Mouse (Mus musculus) myocyte (in vitro differentiated cells): ENCODE measurements around the gene Tnpo3. TPM values are rescaled to one million over a fixed set of nuclear protein-coding genes. Genes with fewer than 3 reads are reported as not detected.

Source experiments
- H3K27me3 ChIP-seq: one replicate; pipeline ENCODE4 v1.6.1; 2011; ENCODE audit not compliant: control insufficient read depth, insufficient read depth, insufficient read length
- H3K36me3 ChIP-seq: one replicate; pipeline ENCODE4 v1.6.1; 2011; ENCODE audit not compliant: control insufficient read depth, insufficient read depth
- H3K4me2 ChIP-seq: one replicate; pipeline ENCODE4 v1.6.1; 2011; ENCODE audit warnings: low read depth, control low read depth
- H3K4me3 ChIP-seq: one replicate; pipeline ENCODE4 v1.5.1; 2011; ENCODE audit warnings: mild to moderate bottlenecking, control low read depth, moderate library complexity
- H3K79me2 ChIP-seq: one replicate; pipeline ENCODE4 v1.6.1; 2011; ENCODE audit not compliant: control insufficient read depth, insufficient read depth
- H3ac ChIP-seq: one replicate; pipeline ENCODE4 v1.6.1; 2011; ENCODE audit not compliant: control insufficient read depth, insufficient read length
- CEBPB ChIP-seq: IDR thresholded peaks from 2 replicates; pipeline ENCODE4 v1.6.1; 2011; ENCODE audit warnings: mild to moderate bottlenecking, moderate library complexity; ENCODE audit not compliant: poor library complexity, insufficient read depth, severe bottlenecking
- E2F4 ChIP-seq: IDR thresholded peaks from one replicate; pipeline ENCODE4 v1.6.1; 2011; ENCODE audit warnings: mild to moderate bottlenecking, control low read depth, moderate library complexity; ENCODE audit not compliant: insufficient read depth
- MAX ChIP-seq: IDR thresholded peaks from one replicate; pipeline ENCODE4 v1.6.1; 2011; ENCODE audit warnings: low read depth, mild to moderate bottlenecking, control low read depth
- MYOD1 ChIP-seq, 3 experiments: IDR thresholded peaks; one replicate each; pipeline ENCODE4 v1.6.1; 2011; ENCODE audit warnings: control low read depth in 2 of 3, low read depth in 2 of 3, mild to moderate bottlenecking in 2 of 3, moderate library complexity in 1 of 3; ENCODE audit not compliant: insufficient read length in 2 of 3, control insufficient read depth in 1 of 3
- MYOG ChIP-seq, 3 experiments: IDR thresholded peaks; one replicate each; pipeline ENCODE4 v1.6.1; 2011; ENCODE audit warnings: control low read depth in 2 of 3, low read depth in 2 of 3, mild to moderate bottlenecking in 2 of 3; ENCODE audit not compliant: insufficient read length in 2 of 3, control insufficient read depth in 1 of 3, insufficient read depth in 1 of 3
- POLR2A ChIP-seq: IDR thresholded peaks from one replicate; pipeline ENCODE4 v1.6.1; 2011; ENCODE audit warnings: low read depth, mild to moderate bottlenecking, control low read depth, moderate library complexity; ENCODE audit not compliant: insufficient read length
- POLR2AphosphoS2 ChIP-seq: IDR thresholded peaks from one replicate; pipeline ENCODE4 v1.6.1; 2011; ENCODE audit warnings: low read depth, control low read depth; ENCODE audit not compliant: insufficient read length
- REST ChIP-seq: IDR thresholded peaks from one replicate; pipeline ENCODE4 v1.6.1; 2011; ENCODE audit warnings: mild to moderate bottlenecking, control low read depth, moderate library complexity; ENCODE audit not compliant: insufficient read depth, insufficient read length
- SRF ChIP-seq: IDR thresholded peaks from one replicate; pipeline ENCODE4 v1.6.1; 2011; ENCODE audit warnings: low read depth; ENCODE audit not compliant: control insufficient read depth, insufficient read length
- TCF12 ChIP-seq: IDR thresholded peaks from one replicate; pipeline ENCODE4 v1.6.1; 2011; ENCODE audit warnings: mild to moderate bottlenecking, control low read depth; ENCODE audit not compliant: poor library complexity, insufficient read depth, severe bottlenecking
- TCF3 ChIP-seq: IDR thresholded peaks from one replicate; pipeline ENCODE4 v1.6.1; 2011; ENCODE audit warnings: low read depth, control low read depth; ENCODE audit not compliant: insufficient read length
- USF1 ChIP-seq: IDR thresholded peaks from one replicate; pipeline ENCODE4 v1.6.1; 2011; ENCODE audit warnings: low read depth, mild to moderate bottlenecking, control low read depth, moderate library complexity
- polyA plus RNA-seq: library from polyadenylated mRNA; unstranded; fragments of >200 nt; fragmentation: generic; extraction: Trizol; gene quantifications from one replicate; pipeline ENCODE4 v1.2.1, GENCODE M21; 2012; ENCODE audit warnings: missing spikeins

The Tnpo3 gene
- polyA plus RNA-seq, 1 experiment = 25.6 TPM

GRCm38 (mm10) chr6:29637397-29638373, 28.0 kb upstream of the Tnpo3 start:
- no peaks in the 10 kb centered on the region for H3K36me3 ChIP-seq
- H3K79me2 ChIP-seq = no peaks in the 10 kb centered on the region
- H3K4me3 ChIP-seq = no peak overlapping the region
- no peak overlapping the region for H3K4me2 ChIP-seq
- H3K27me3 ChIP-seq = peaks cover 25% of the 10 kb centered on the region
- no peak overlapping the region for H3ac ChIP-seq
- TF ChIP-seq MAX (no peak), MYOD1 (IDR thresholded peaks at IDR 0.05; ENCODE audit: control insufficient read depth in 1 of 3, insufficient read length in 2 of 3, low read depth in 2 of 3) (peak in 1 of 3 experiments; percentile 5), MYOG (IDR thresholded peaks at IDR 0.05; ENCODE audit: control insufficient read depth in 1 of 3, insufficient read depth in 1 of 3, insufficient read length in 2 of 3, low read depth in 2 of 3) (peak in 1 of 3 experiments; percentile 51)

- H3K4me2 ChIP-seq = no peak overlapping the region
- H3K36me3 ChIP-seq = no peaks in the 10 kb centered on the region
- H3ac ChIP-seq = no peak overlapping the region
- H3K4me3 ChIP-seq = no peak overlapping the region
- H3K79me2 ChIP-seq = no peaks in the 10 kb centered on the region
- TF ChIP-seq TCF3 (no peak), POLR2A (no peak), SRF (no peak), USF1 (no peak), TCF12 (no peak), CEBPB (no peak), REST (no peak), MYOD1 (IDR thresholded peaks at IDR 0.05; ENCODE audit: control insufficient read depth in 1 of 3, insufficient read length in 2 of 3, low read depth in 2 of 3) (no peak), MAX (no peak), POLR2AphosphoS2 (no peak), E2F4 (no peak), MYOG (IDR thresholded peaks at IDR 0.05; ENCODE audit: control insufficient read depth in 1 of 3, insufficient read depth in 1 of 3, insufficient read length in 2 of 3, low read depth in 2 of 3) (no peak)
- H3K27me3 ChIP-seq = peaks cover 24% of the 10 kb centered on the region
These were observed 26.8 kb upstream of the Tnpo3 start for GRCm38 (mm10) chr6:29636322-29637092.

- Histone ChIP-seq H3K36me3 (no peaks in the 10 kb centered on the region), H3K27me3 (peaks cover 24% of the 10 kb centered on the region), H3K4me3 (no peak overlapping the region), H3K4me2 (no peak overlapping the region), H3ac (no peak overlapping the region), H3K79me2 (no peaks in the 10 kb centered on the region)
- TF ChIP-seq MYOG (IDR thresholded peaks at IDR 0.05; ENCODE audit: control insufficient read depth in 1 of 3, insufficient read depth in 1 of 3, insufficient read length in 2 of 3, low read depth in 2 of 3) = no peak
- TF ChIP-seq MAX = no peak
- TF ChIP-seq REST = no peak
- no peak for TF ChIP-seq TCF3
- TF ChIP-seq USF1 = no peak
- TF ChIP-seq CEBPB = no peak
- no peak for TF ChIP-seq POLR2A
- no peak for TF ChIP-seq SRF
- TF ChIP-seq E2F4 = no peak
- TF ChIP-seq POLR2AphosphoS2 = no peak
- TF ChIP-seq MYOD1 (IDR thresholded peaks at IDR 0.05; ENCODE audit: control insufficient read depth in 1 of 3, insufficient read length in 2 of 3, low read depth in 2 of 3) = no peak
- TF ChIP-seq TCF12 = no peak
These were observed 24.9 kb upstream of the Tnpo3 start for GRCm38 (mm10) chr6:29634537-29634936.

- Histone ChIP-seq H3K36me3 (no peaks in the 10 kb centered on the region), H3K27me3 (peaks cover 17% of the 10 kb centered on the region), H3K4me3 (no peak overlapping the region), H3ac (no peak overlapping the region), H3K79me2 (no peaks in the 10 kb centered on the region), H3K4me2 (no peak overlapping the region)
- TF ChIP-seq POLR2A (no peak), MYOG (IDR thresholded peaks at IDR 0.05; ENCODE audit: control insufficient read depth in 1 of 3, insufficient read depth in 1 of 3, insufficient read length in 2 of 3, low read depth in 2 of 3) (no peak), E2F4 (no peak), CEBPB (no peak), POLR2AphosphoS2 (no peak), TCF3 (no peak), REST (no peak), USF1 (no peak), TCF12 (no peak), MAX (no peak), MYOD1 (IDR thresholded peaks at IDR 0.05; ENCODE audit: control insufficient read depth in 1 of 3, insufficient read length in 2 of 3, low read depth in 2 of 3) (no peak), SRF (no peak)
These were observed 23.0 kb upstream of the Tnpo3 start for GRCm38 (mm10) chr6:29632552-29633292.
